Mouse (Mus musculus) urinary bladder, postnatal 36 days (tissue): Measurements from ENCODE around the gene Gm45233.
A peak's percentile ranks its signal among the peaks of the same experiment; 100 is the strongest.
"Not testable (repeated sequence)": the region's sequence is repeated elsewhere in the genome, so short reads cannot be mapped to it uniquely, and the experiment has no call there.

ENCODE experiments used
- DNase-seq, 2 experiments: peaks; one replicate each; pipeline ENCODE4 v3.0.0; 2022; ENCODE audit warnings: low spot score in 2 of 2, mixed read lengths in 1 of 2

The Gm45233 gene

DNA sequence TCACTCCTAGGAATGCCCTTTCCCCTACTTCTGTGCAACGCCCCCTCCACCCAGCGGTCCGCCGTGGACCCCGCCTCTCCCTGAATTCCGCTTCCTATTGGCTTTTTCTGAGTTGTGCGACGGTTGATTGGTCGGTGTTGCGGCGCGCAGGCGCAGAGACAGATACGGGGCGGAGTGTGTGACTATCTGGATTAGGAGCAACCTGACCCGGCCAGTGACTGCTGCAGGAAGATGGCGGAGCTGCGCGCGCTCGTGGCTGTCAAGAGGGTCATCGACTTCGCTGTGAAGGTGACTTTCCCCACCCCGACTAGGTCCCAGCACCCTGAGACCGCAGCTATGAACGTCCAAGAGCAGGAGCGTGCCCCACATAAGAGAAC, at the start of gene Gm45233, which contains the start of gene Etfb:
Gene Gm45233 (plus strand): TSS at position 212 of the 377 bp plus-strand sequence.
Gene Etfb (plus strand): TSS at position 167 of the 377 bp plus-strand sequence.
- DNase-seq = peak; percentile 86 to 95

DNA sequence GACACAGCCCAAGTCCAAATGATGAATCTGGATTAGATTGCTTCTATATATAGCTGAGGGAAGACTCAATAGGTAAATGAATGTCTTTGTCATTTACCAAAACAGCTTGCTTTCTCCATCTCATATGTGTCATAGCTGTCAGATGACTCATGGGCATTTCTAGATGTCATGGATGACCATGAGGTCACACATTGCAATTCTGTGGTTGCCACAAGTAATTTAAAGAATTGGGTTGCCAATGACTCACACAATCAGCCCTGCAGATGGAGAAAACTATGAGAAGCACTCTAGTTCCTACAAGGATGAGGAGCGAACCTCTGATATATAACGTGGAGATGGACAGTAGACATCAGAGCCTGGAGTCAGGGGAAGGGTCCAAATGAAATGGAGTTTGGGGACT, 44.4 kb upstream of the Gm45233 start:
- DNase-seq = no peak

DNA sequence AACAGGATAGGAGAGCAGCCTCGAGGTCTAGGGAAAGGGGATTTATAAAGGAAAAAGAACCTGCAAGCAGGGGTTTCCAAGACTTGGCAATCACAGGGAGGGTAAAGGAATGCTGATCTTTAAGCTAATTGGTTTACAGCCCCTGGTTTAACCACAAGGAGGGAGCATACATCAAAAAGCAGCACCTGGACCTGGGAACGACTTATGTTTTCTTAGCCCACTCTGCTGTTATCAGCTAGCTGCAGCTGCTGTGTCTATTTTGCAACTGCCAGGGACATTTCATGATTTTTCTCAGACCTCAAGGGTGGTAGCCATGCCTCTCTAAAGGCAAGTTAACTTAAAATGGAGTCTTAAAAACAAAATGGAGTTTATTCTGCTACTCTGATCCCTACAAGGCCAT, 41.2 kb upstream of the Gm45233 start:
- no peak for DNase-seq

DNA sequence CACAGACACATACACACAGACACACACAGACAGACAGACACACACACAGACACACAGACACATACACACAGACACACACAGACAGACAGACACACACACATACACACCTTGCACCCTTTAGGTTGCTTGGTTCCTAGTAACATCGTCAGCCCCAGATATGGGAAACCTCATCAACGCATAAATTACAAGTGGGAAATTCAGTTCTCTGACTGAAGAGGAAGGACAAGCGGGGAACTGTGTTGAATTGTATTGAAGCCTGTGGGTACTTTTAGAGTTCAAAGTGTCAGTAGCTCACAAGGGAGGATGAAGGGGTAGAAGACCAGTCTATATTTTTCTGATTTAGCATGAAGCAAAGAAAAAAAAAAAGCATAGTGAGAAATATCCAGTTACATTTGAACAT, 36.4 kb upstream of the Gm45233 start:
- no peak for DNase-seq

DNA sequence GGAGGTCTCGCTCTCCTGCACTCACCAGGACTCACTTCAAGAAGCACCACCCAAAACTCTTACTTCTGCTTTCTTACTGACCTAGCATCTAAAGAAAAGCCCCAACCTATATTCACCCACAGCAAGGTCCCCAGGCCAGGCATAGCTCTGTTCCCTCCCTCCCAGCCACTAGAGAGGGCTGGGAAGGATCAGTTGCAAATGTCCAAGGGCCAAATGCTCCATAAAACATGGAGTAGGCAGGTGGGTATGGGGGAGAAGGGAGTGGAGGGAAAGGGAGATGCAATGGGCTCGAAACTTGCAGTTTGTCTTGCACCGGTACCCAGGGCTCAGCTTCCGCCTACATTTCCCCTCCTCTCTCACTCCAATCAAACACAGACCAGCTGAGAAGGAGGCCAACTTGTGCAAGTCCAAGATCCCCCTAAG, 35.8 kb upstream of the Gm45233 start, which contains the start of gene Siglecg:
Gene Siglecg (plus strand): TSS at position 74 of the 423 bp plus-strand sequence.
- no peak for DNase-seq

DNA sequence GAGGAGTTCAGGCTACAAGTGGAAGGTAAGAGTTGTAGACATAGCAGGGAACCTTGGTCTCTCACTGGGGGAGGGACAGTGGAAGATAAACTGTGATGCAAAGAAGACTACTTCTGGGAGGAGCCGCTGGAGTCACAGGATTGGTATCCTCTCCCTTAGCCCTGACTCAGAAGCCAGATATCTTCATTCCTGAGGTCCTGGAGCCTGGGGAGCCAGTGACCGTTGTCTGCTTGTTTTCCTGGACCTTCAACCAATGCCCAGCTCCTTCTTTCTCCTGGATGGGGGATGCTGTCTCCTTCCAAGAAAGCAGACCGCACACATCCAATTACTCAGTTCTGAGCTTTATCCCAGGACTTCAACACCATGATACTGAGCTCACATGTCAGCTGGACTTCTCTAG, 34.8 kb upstream of the Gm45233 start:
- no peak for DNase-seq

DNA sequence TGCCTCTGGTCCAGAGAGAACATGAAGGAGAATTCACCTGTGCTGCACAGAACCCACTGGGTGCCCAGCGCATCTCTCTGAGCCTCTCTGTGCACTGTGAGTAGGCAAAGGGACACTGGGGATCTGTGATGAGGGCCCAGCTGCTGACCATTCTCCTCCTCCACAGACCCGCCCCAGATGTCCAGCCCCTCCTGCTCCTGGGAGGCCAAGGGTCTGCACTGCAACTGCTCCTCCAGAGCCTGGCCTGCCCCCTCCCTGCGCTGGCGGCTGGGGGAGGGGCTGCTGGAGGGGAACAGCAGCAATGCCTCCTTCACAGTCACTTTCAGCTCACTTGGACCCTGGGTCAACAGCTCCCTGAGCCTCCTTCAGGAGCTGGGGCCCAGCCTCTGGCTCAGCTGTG, 32.2 kb upstream of the Gm45233 start:
- not testable (repeated sequence) for DNase-seq

DNA sequence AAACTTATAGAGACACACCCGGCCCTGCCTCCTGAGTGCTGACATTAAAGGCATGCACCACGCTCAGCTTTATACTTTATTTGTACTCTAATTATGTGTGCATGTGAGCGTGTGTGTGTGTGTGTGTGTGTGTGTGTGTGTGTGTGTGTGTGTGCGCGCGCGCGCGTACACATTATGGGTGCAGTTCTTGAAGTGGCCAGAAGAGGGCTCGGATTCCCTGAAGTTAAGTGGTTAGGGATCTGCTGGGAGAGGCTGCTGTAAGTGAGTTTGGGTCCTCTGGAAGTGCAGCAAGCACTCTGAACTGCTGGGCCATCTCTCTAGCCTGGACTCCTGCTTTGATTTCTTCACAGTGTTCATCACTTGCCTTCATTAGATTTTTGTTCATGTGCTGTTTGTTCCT, 26.6 kb upstream of the Gm45233 start:
- no peak for DNase-seq

DNA sequence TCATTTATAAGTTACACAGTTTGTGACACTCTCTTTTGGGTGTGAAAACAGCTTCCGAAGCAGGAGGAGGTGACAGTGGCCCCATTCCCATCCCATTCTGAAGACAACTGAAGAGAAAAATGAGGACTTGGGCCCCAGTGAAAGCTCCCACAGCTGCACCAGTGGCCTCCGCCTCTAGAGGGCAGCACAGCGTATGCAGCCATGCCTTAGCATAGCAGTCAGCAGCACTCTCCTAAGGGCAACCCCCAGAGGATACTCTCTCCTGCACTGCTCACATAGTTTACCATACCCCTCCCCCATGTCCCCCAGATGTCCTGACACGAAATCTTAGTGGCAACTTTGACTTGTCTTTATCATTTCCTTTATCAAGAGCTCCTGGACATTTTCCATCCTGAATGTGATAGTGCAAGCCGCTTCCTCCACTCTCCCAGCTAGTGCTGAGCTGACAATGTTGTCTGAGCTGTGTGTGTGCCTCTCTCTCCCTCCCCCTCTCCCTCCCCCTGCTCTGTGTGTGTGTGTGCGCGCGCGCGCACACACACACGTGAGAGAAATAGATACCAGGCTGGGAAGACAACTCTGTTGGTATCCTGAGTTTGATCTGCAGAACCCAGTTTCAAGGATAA, 20.8 kb upstream of the Gm45233 start:
- DNase-seq = peak; percentile 80 to 86

DNA sequence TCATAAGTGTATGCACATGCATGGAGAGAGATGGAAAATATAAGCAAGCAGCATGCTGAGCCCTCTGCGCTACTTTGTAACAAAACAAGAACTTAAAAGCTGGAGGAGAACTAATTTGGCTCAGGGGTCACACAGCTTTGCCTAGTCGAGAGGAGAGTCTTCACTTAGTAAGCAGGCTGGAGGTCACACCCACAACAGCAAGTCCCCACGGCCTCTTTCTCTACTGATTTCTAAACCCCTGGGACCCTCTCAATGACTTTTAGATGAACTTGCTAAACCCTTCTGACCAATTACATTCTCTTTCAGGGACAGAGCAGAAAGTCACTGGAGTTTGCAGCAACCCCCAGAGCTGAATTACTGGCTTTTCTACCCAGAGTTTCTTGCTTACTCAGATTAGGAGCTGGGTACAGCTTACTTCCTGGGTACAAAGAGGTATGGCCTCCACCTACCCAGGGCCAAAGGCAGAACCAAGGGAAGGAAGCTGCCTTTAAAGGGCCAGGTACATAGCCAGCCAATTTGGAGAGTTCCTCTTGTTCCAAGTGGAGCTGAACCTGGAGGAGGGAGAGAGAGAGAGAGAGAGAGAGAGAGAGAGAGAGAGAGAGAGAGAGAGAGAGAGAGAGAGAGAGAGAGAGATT, 19.8 kb upstream of the Gm45233 start:
- no peak for DNase-seq

DNA sequence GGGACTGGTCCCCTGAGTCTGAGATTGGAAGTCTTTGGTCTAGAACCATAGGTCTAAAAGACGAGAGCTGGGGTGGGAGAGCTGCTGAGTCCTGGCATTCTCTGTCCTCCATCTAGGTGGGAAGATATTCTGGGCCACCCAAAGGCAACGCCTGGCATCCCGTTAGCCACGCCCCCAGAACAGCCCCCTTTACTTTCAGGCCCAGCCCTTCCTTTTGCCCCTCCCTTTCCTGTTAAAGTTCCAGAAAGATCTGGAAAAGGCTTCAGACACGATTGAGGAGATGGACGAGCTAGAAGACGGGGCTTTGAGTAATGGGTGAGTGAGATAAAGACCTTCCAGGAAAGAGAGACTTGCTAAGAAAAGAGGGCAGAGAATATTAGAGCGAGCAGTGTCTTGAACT, 16.5 kb upstream of the Gm45233 start, which contains the start of gene Lim2:
Gene Lim2 (plus strand): TSS at position 265 of the 400 bp plus-strand sequence.
- no peak for DNase-seq

DNA sequence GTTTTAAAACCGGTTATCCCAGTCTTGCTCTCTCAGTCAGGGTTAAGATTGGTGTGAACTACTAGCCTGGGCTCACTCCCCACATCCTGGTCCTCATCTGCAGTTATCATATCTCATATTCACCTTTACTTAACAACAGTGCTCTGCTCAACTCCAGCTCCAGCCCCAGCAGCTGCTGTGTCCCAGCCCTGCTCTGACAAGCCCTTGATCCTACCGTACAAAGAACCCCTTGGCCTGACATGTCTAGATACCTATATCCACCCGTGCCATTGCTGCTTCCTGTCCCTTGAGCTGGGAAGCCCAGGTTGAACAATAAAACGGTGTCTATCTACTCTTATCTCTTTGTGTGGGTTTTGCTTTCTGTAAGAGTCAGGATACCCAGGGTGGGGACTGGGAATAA, 14.4 kb upstream of the Gm45233 start:
- no peak for DNase-seq

DNA sequence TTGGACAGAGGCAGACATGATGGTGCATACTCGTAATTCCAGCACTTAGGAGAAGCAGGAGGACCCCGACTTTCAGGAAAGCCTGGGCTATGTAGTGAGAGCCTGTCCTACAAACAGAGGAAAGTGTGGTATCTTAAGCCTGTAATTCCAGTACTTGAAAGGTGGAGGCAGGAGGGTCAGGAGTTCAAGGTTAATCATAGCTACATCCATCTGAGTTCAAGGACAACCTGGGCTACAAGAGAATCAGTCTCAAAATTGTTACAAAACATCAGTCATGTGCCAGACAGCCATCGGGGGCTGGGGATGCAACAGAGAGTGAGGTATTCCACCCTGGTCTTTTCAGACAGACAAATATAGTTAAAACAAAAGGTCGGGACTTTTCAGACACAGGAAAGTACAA, 11.0 kb upstream of the Gm45233 start:
- DNase-seq = no peak

DNA sequence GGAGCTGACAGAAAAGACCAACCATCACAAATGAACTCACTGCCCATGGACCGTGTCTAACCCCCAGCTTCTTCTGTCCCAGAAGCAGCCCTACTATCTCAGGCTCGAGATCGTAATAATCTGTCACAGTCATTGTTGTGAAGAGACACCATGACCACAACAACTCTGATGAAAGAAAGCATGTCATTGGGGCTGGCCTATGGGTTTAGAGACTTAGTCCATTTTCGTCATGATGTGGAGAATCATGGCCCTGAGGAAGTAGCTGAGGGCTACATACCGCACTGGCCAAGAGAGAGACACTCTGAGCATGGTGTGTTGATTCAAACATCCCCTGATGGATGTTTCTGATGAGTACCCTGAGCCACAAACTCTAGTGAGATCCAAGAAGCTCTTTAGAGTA, 9.3 kb upstream of the Gm45233 start:
- no peak for DNase-seq

DNA sequence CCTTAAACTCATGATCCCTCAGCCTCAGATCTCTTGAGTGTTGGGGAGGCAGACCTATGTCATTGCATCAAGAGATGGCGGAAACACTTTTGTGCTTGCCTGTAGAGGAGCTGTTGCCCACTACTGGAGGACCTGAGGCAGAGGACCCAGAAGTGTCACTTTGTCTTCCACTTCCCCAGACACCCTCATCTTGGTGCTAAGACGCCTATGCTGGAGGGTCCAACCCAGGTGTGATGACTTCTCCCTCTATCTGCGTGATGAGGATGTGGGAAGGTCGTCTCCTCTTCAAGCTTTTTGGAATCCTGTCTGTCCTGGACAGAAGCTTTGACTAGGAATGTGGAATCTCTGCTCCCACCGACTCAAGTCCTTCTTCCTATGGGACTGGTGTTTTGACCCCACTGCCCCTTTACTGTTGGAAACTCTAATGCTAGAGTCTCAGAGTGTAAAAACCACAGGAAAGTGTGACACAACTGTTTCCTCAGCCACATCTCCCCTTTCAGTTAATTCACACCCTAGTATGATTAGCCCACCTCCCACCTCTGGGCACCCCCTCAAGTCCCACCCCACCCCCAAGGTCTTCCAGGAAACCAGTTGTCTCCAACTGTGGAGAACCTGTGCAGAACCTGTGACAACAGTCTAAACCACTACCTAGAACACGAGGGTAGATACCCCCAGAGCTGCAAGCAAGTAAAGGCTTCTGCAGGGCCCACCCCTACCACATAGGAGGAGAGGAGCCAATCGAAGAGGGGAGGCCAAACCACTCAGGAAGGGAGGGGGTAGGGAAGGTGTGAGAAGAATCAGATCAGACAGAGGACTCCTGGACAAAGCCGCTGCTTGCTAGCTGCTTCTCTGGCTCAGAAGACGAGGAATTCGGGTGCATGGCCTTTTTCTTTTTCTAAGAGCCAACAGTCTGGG, 7.3 kb upstream of the Gm45233 start, which contains the start of gene Nkg7:
Gene Nkg7 (plus strand): TSS at position 733 of the 915 bp plus-strand sequence.
- no peak for DNase-seq

DNA sequence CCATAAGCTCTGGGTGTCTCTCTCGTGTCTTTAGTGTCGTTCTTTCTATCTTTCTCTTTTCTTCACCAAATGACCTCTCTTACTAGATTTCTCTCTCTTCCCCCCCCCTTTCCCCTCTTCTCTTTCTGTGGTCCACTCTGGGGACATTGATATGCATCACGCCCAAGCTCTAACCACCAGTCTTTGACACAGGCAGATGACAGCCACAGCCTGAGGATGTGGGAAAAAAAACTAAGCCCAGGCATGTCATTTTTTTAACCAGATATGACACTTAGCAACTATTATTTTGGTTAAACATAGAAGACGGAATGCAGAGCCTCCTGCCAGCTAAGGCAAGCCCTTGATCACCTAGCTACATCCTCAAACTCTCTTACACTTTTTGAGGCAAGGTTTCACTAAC, 5.3 kb upstream of the Gm45233 start:
- DNase-seq = no peak

DNA sequence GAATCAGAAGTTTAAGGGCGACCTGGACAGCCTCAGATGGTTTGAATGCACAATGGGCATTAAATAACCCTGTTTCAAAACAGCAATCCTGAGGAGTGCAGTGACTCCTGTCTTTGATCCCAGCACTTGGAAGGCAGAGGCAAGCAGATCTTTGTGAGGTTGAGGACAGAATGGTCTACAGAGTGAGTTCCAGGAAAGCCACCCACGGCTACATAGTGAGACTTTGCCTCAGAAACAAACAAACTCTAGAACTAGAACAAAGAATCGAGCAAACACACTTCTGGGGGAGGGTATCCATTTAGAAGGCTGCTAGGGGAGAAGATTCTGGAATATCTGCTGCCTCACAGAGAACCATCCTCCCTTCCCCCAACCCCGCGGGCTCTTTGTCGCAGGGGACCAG, 3.4 kb upstream of the Gm45233 start, which contains the start of gene Cldnd2:
Gene Cldnd2 (plus strand): TSS at position 301 of the 400 bp plus-strand sequence.
- DNase-seq = no peak

DNA sequence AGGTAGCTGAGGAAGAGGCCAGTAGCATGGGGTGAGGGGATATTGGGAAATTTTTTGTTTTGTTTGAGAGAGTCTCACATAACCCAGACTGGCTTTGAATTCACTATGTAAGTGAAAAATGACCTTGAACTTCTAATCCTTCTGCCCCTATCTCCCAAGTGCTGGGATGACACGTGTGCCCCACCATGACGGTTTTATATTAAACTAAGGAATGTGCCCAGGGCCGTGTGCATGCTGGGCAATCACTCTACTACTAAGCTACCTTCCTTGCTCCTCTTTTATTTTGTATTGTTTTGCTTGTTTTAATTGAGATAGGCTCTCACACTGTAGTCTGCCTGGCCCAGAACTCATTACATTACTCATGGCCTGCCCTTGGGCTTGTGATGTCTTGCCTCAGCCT, 2.9 kb upstream of the Gm45233 start:
- no peak for DNase-seq

DNA sequence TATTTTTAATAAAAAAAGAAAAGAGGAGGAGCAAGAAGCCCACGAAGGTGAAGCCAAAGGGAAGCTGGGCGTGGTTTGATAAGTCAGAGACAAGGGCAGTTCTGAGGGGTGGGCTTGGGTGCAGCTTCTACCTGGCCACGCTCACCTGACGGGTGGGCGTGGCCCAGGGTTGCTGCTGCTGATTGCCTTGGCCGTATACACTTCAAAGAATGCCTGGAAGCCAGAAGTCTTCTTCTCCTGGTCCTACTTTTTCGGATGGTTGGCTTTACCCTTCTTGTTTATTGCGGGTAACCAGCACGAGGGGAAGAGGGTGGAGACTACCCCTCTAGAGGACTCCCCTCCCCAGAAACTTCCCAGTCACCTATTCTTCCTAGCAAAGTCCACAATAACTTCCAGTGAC, 1.2 kb upstream of the Gm45233 start:
- DNase-seq = no peak

DNA sequence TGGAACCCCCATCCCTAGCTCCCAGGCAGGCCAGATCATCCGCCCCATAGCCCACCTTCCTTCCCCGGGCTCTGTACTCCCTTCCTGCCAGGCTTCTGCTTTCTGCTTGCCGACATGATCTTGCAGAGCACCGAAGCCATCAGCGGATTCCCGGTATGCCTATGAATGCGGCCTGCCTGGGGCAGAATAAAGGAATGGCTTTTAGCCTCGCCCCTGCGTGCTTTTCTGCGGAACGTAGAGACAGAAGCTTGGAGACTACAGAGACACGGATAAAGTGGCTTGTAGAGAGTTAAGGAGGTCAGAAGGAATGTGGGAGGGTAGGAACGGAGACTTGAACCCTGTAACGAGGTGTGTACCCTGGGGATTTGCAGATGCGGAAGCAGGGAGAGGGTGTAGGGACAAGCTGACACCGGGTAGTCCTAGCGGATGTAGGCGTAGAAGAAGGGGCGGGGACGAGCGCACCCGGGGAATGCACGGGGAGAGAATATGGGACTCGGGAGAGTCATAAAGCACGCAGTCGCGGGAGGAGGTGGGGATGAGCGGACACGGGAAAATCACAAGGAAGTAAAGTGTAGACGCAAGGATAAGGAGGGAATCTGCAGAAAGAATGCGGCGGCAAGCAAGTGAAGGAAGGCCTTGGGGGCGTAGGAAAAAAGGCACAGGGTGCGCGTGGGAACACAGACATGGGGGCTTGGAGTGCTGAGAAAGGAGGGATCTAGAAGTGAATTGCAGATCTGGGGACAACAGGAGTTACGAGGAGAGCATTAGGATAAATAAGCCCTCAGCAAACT, 607 bp upstream of the Gm45233 start:
- DNase-seq = peak; percentile 76 to 86

DNA sequence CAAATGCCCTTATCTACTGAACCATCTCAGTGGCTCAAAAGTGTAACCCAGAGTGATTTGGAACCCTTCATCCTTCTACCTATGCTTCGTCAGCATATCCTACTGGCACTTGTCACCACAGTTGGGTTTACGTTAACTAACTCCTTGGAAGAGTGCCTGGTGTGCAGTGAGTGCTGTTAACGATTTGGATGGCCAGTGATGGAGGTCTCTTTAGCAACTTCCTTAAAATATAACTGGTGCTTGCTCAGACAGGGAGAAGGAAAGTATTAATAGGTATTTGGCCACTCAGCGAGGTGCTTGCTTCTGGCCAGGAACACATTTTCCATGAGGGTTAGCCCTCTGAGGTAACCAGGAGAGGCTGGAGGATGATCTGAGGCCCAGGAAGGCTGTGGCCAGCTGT, 3.9 kb downstream of the Gm45233 start:
- DNase-seq = no peak
